Mouse (Mus musculus) hindbrain, embryonic 11.5 days (tissue): ENCODE data around the gene Igtp. TPM values are rescaled to one million over a fixed set of nuclear protein-coding genes. Genes with fewer than 3 reads are reported as not detected.
"Not testable (repeated sequence)": the region's sequence is repeated elsewhere in the genome, so short reads cannot be mapped to it uniquely, and the experiment has no call there.

Experiments used
- ATAC-seq: fragments of 200-750 bp; cut with Nextera tagmentation; 2 replicates; pipeline ENCODE4 v1.8.0; 2017; ENCODE audit warnings: mild to moderate bottlenecking, moderate TSS enrichment, moderate library complexity; ENCODE audit not compliant: low FRiP score
- DNase-seq: peaks from one replicate; pipeline ENCODE4 v3.0.0-alpha.2; 2015; ENCODE audit warnings: low spot score
- H3K27ac ChIP-seq: fragments of 300-500 bp; sonication (generic); 2 replicates; pipeline ENCODE4 v1.5.1; 2014; ENCODE audit warnings: mild to moderate bottlenecking, low read depth, low read length
- H3K27me3 ChIP-seq: fragments of 300-500 bp; sonication (generic); 2 replicates; pipeline ENCODE4 v1.6.1; 2014; ENCODE audit warnings: mild to moderate bottlenecking, low read length, moderate library complexity, mixed read lengths; ENCODE audit not compliant: control insufficient read depth, insufficient read depth
- H3K36me3 ChIP-seq: fragments of 300-500 bp; sonication (generic); 2 replicates; pipeline ENCODE4 v1.6.1; 2014; ENCODE audit warnings: mild to moderate bottlenecking, low read length, moderate library complexity, mixed read lengths; ENCODE audit not compliant: control insufficient read depth, insufficient read depth
- H3K4me1 ChIP-seq: fragments of 300-500 bp; sonication (generic); replicated peaks from 2 replicates; pipeline ENCODE4 v1.6.1; 2014; ENCODE audit warnings: low read length, mixed read lengths; ENCODE audit not compliant: control insufficient read depth, insufficient read depth
- H3K4me2 ChIP-seq: fragments of 300-500 bp; sonication (generic); replicated peaks from 2 replicates; pipeline ENCODE4 v1.6.1; 2014; ENCODE audit warnings: mild to moderate bottlenecking, low read depth, low read length
- H3K4me3 ChIP-seq: fragments of 300-500 bp; sonication (generic); 2 replicates; pipeline ENCODE4 v1.5.1; 2014; ENCODE audit warnings: low read depth, low read length
- H3K9ac ChIP-seq: fragments of 300-500 bp; sonication (generic); 2 replicates; pipeline ENCODE4 v1.6.1; 2014; ENCODE audit warnings: low read depth, low read length
- H3K9me3 ChIP-seq: fragments of 300-500 bp; sonication (generic); 2 replicates; pipeline ENCODE4 v1.6.1; 2016; ENCODE audit warnings: low read length; ENCODE audit not compliant: control insufficient read depth
- WGBS: fragments of 180-500 bp; shearing (Covaris S2); extraction: QIAGEN DNeasy Blood & Tissue Kit; methylation state at CpG from one replicate; pipeline ENCODE4 v1.1.7; 2014; 5-methylcytosine and 5-hydroxymethylcytosine counted together
- polyA plus RNA-seq: library from polyadenylated mRNA; unstranded; fragments of >200 nt; fragmentation: Nextera tagmentation; extraction: Ambion mirVana; gene quantifications from 2 replicates; pipeline ENCODE4 v1.2.1, GENCODE M21; 2014

The Igtp gene
- polyA plus RNA-seq, 1 experiment from 2014 or later, result 2.5 TPM

DNA sequence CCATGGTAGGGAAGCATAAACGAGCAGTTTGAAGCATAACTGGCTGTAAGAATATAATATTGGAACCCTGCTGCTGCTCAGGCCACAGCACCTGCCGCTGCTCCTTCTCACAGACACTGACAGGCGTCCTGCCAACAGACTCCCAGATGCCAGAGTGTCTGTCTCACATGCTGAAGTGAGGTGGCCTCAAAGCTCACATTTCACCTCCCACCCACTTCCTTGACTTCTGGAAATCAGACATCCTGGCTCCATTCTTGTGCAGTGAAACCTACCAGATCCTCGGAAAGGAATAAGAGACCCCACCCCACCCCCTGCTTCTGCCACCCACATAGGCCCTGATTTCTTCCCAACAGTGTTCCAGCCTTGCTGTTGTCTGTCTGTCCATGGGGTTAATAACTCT lies 24.4 kb downstream of the Igtp start:
- DNase-seq, result no peak
- 44% methylated on average over 4 of the region's 4 CpGs for WGBS

DNA sequence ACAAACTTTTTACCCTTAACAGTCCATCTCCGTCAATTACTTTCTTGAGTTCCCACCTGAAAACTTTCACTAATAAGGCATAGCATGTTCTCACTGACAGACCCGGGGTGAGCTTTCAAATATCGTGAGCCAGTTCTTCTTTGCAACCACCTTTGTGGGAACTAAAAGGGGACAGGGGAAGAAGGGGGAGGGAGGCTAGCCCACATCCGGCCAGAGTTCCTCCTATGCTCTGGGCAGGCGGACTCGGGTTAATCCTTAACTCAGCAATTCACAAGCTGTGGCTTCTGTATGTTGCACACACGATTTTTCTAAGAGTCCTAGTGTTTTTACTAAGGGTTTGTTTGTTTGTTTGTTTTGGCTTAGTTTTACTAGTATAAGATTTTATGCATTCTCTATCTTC lies 25.0 kb downstream of the Igtp start:
- Histone ChIP-seq H3K36me3 (no peaks in the 10 kb centered on the region), H3K4me2 (no peak overlapping the region), H3K9ac (no peak overlapping the region), H3K9me3 (no peaks in the 10 kb centered on the region), H3K27me3 (no peaks in the 10 kb centered on the region), H3K4me3 (no peak overlapping the region), H3K4me1 (no peaks in the 10 kb centered on the region), H3K27ac (no peak overlapping the region)
- ATAC-seq, result no peak
- WGBS, result 54% methylated on average over 7 of the region's 7 CpGs
- no peak for DNase-seq

More for the DNA sequence above, 24.4 kb downstream of the Igtp start:
- Histone ChIP-seq H3K4me2 (no peak overlapping the region), H3K9ac (no peak overlapping the region), H3K36me3 (no peaks in the 10 kb centered on the region), H3K27me3 (no peaks in the 10 kb centered on the region), H3K27ac (no peak overlapping the region), H3K9me3 (no peaks in the 10 kb centered on the region), H3K4me3 (no peak overlapping the region), H3K4me1 (no peaks in the 10 kb centered on the region)
- ATAC-seq, result no peak

DNA sequence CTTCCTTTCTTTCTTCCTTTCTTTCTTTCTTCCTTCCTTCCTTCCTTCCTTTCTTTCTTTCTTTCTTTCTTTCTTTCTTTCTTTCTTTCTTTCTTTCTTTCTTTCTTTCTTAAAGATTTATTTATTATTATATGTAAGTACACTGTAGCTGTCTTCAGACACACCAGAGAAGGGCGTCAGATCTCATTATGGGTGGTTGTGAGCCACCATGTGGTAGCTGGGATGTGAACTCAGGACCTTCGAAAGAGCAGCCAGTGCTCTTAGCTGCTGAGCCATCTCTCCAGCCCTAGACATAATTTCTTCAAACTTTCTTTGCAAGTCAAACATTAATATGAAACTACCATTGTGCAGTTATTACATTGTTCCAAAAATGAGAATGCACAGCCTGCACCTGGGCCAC lies 25.5 kb downstream of the Igtp start:
- not testable (repeated sequence) for H3K36me3 ChIP-seq, H3K4me2 ChIP-seq, H3K9me3 ChIP-seq, H3K4me3 ChIP-seq, H3K4me1 ChIP-seq, H3K9ac ChIP-seq, DNase-seq, H3K27ac ChIP-seq, ATAC-seq, H3K27me3 ChIP-seq
- WGBS, result 75% methylated on average over 2 of the region's 2 CpGs

DNA sequence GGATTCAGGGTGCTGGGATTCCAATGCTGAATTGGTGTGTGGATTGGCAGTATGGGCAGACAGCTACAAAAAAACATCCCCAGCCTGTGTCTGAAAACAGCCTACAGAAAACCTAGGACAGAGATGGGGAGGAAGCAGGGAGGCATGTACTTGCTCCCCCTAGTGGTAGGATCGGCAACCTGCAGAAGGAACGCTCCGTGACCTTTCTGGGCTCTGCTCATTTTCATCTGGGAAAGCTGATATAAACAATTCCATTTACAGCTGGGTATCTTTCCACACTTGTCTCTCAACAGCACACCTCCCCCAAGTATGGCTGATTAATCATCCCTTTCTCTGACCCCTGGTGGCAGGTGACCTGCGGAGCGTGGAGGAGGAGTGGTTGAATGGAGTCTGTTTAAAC lies 26.3 kb downstream of the Igtp start:
- no peak overlapping the region for H3K4me3 ChIP-seq
- no peaks in the 10 kb centered on the region for H3K4me1 ChIP-seq
- DNase-seq (peak; percentile 82), ATAC-seq (no peak)
- no peaks in the 10 kb centered on the region for H3K27me3 ChIP-seq
- no peak overlapping the region for H3K27ac ChIP-seq
- H3K9ac ChIP-seq, result no peak overlapping the region
- no peak overlapping the region for H3K4me2 ChIP-seq
- H3K9me3 ChIP-seq, result no peaks in the 10 kb centered on the region
- H3K36me3 ChIP-seq, result no peaks in the 10 kb centered on the region
- 6% methylated on average over 5 of the region's 5 CpGs for WGBS

DNA sequence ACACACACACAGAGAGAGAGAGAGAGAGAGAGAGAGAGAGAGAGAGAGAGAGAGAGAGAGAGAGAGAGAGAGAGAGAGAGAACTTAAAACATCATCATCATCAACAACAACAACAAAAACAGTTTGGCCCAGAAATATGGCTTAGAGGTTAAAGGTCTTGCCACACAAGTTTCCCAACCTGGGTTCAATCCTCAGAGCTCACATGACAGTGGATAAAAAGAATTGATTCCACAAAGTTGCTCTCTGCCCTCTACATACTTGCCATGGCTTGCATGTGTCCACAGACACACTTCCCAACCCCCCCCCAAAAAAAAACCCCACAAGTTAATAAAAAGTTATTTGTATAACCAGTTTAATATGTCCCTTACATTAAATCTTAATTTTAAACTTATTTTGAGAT lies 27.1 kb downstream of the Igtp start:
- Histone ChIP-seq H3K9ac (no peak overlapping the region), H3K27me3 (no peaks in the 10 kb centered on the region), H3K9me3 (no peaks in the 10 kb centered on the region), H3K4me3 (no peak overlapping the region), H3K4me1 (no peaks in the 10 kb centered on the region), H3K36me3 (no peaks in the 10 kb centered on the region), H3K27ac (no peak overlapping the region), H3K4me2 (no peak overlapping the region)
- no peak for ATAC-seq
- no peak for DNase-seq

DNA sequence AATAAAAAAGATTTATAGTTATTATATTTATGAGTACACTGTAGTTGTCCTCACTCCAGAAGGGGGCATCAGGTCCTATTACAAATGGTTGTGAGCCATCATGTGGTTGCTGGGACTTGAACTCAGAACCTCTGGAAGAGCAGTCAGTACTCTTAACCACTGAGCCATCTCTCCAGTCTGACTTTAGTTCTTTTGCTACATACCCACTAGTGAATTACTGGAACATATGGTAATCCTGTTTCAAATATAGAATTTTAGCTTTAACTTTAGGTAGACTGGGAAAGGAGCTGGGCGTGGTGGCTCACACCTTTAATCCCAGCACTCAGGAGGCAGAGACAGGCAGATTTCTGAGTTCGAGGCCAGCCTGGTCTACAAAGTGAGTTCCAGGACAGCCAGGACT lies 28.7 kb downstream of the Igtp start:
- not testable (repeated sequence) for H3K9me3 ChIP-seq, H3K36me3 ChIP-seq, H3K4me3 ChIP-seq, H3K4me1 ChIP-seq, DNase-seq, H3K27ac ChIP-seq, ATAC-seq, H3K27me3 ChIP-seq, H3K9ac ChIP-seq, H3K4me2 ChIP-seq
- 94% methylated on average over 1 of the region's 2 CpGs for WGBS

DNA sequence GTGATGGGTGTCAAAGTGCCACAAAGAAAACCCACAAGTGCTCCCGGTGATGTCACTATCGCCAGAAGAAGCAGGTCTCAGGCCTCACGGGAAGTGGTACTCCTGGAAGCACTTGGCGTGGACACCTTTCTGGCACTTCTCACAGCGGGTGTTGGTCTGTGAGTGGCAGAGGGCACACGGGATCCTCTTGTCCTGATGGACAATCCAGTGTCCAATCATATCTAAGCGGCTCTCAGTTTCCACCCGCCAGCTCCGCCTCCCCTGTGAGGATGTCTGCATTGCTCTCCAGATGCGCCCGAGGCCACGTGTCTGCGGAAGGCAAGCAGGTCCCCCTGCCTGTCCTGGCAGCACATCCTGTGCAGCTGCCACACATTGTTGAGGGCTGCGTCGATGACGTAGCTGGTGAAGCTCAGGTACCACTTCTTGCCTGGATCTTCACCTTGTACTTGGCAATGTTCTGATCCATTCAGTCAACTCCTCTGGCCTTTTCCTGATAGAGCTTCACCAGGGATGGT lies 31.1 kb downstream of the Igtp start:
- ATAC-seq (no peak), DNase-seq (no peak)
- H3K27me3 ChIP-seq, result no peaks in the 10 kb centered on the region
- H3K4me2 ChIP-seq, result no peak overlapping the region
- H3K36me3 ChIP-seq, result no peaks in the 10 kb centered on the region
- H3K27ac ChIP-seq, result no peak overlapping the region
- H3K4me1 ChIP-seq, result no peaks in the 10 kb centered on the region
- no peak overlapping the region for H3K9ac ChIP-seq
- WGBS, result 65% methylated on average over 16 of the region's 16 CpGs
- H3K4me3 ChIP-seq, result no peak overlapping the region
- no peaks in the 10 kb centered on the region for H3K9me3 ChIP-seq

DNA sequence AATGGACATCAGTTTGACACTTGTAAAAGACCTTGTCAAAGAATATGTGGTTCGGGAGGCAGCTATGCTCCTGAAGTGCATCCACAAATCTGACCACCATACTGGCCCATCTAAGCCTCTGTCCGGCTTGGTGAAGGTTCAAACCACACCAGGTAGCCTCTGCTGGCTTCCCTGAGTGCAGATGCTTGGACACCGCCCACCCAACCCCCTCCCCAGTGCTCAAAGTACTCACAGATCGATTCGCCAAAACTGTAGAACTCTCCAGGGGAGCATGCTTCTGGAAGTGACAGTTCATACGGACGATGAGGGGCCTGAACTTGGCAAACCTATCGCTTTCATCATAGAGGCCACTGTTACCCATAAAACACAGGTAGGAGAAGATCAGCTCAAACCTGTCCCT lies 31.8 kb downstream of the Igtp start:
- H3K27ac ChIP-seq, result no peak overlapping the region
- no peaks in the 10 kb centered on the region for H3K4me1 ChIP-seq
- H3K36me3 ChIP-seq, result no peaks in the 10 kb centered on the region
- DNase-seq, result no peak
- H3K27me3 ChIP-seq, result no peaks in the 10 kb centered on the region
- no peak overlapping the region for H3K4me3 ChIP-seq
- H3K9me3 ChIP-seq, result no peaks in the 10 kb centered on the region
- H3K4me2 ChIP-seq, result no peak overlapping the region
- 88% methylated on average over 8 of the region's 8 CpGs for WGBS
- H3K9ac ChIP-seq, result no peak overlapping the region
- no peak for ATAC-seq

DNA sequence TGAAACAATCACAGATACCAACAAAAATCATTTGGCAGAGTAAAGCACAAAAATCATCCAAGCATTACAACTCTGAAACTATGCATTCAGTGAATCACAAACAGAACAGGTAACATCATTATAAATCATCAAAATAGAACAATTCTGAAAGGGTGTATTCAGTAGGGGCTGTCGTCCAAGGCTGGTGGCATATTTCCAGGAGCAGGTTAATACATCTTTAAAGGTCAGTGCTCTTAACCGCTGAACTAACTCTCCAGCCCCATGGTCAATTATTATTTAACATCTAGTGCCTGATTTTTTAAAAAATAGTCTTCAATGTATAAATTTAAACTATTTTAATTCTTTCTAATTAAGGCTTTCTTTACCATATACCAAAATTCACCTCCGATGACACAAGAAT lies 35.2 kb downstream of the Igtp start:
- not testable (repeated sequence) for H3K9me3 ChIP-seq, H3K4me2 ChIP-seq, H3K4me1 ChIP-seq, H3K36me3 ChIP-seq, H3K9ac ChIP-seq, DNase-seq, H3K27ac ChIP-seq, H3K27me3 ChIP-seq, H3K4me3 ChIP-seq, ATAC-seq
- WGBS, result 80% methylated on average over 3 of the region's 3 CpGs
